Mouse (Mus musculus): ENCODE measurements around the gene Gsn.

- no peak for TF ChIP-seq CTCF (IDR thresholded peaks at IDR 0.05; ENCODE audit: borderline replicate concordance, insufficient read depth, low read length)
- no peak for TF ChIP-seq POLR2A (IDR thresholded peaks at IDR 0.05; ENCODE audit: low read depth, low read length)
Observed at GRCm38 (mm10) chr2:35331205-35331604, 75.0 kb downstream of the Gsn start.

Data from embryonic fibroblast, embryonic 13.5 days (primary cell).